Mouse (Mus musculus): ENCODE data around the gene Tspyl4. TPM values are rescaled to one million over a fixed set of nuclear protein-coding genes. Genes with fewer than 3 reads are reported as not detected.
A peak's percentile ranks its signal among the peaks of the same experiment; 100 is the strongest.

Tspyl4 gene
- polyA plus RNA-seq, 1 experiment: 1.6 TPM

DNA sequence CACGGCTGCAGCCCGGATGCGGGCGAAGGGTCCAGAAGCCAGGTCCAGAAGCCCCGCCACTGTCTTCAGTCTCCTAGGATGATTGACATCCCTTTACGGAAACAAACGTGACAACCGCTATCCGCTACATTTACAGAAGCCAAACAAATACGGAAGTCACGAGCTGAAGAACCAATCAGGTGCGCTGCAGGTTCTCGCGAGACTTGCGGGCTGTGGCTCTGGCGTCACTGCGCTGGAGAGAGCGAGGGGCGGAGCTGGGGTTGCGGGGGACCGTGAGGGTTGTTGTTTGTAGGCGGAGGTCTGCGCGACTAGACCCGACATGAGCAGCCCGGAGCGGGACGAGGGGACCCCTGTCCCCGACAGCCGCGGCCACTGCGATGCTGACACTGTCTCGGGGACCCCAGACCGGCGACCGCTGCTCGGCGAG lies 15.3 kb upstream of the Tspyl4 start, which contains the start of gene Tspyl1:
Gene Tspyl1 (plus strand): TSS at position 229 of the 427 bp plus-strand sequence.
- peaks cover 27% of the 10 kb centered on the region for H3K36me3 ChIP-seq (replicated peaks; ENCODE audit: low read length)
- no peaks in the 10 kb centered on the region for H3K9me3 ChIP-seq
- H3K27me3 ChIP-seq (replicated peaks): no peaks in the 10 kb centered on the region
- H3K4me3 ChIP-seq (replicated peaks): peak within 1 kb of the TSS; percentile 99
- H3K4me1 ChIP-seq: peaks cover 19% of the 10 kb centered on the region
- TF ChIP-seq GATA1 (IDR thresholded peaks at IDR 0.05; ENCODE audit: borderline replicate concordance, low read length) (no peak), FLI1 (IDR thresholded peaks at IDR 0.05; ENCODE audit: low read length) (no peak)

GRCm38 (mm10) chr10:34282420-34283238 lies 14.6 kb upstream of the Tspyl4 start:
- Histone ChIP-seq H3K36me3 (replicated peaks; ENCODE audit: low read length) (peaks cover 34% of the 10 kb centered on the region), H3K4me1 (peaks cover 25% of the 10 kb centered on the region), H3K27me3 (replicated peaks) (no peaks in the 10 kb centered on the region), H3K9me3 (no peaks in the 10 kb centered on the region), H3K4me3 (replicated peaks) (peak overlapping the region; percentile 99)
- TF ChIP-seq GATA1 (IDR thresholded peaks at IDR 0.05; ENCODE audit: borderline replicate concordance, low read length) (no peak), FLI1 (IDR thresholded peaks at IDR 0.05; ENCODE audit: low read length) (no peak)

DNA sequence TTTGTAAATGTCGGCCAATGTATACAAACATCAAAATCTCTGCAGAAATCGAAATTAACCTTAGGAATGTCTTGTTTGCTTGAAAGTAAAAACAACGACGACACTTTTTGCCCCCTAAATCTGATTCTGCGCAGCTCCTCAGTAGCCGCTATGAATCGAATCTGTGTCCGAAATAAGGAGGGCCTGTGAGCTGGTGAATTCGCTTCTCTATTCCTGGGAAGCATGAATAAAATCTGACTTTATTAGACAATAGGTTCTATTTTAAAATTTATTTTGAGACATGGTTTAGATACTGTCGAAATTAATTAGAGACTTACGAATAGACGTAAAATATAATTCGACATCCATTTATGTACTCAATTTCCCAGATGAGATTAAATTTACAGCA lies 337 bp upstream of the Tspyl4 start:
- TF ChIP-seq FLI1 (IDR thresholded peaks at IDR 0.05; ENCODE audit: low read length): no peak
- no peak for TF ChIP-seq GATA1 (IDR thresholded peaks at IDR 0.05; ENCODE audit: borderline replicate concordance, low read length)
- H3K36me3 ChIP-seq (replicated peaks; ENCODE audit: low read length): peaks cover 41% of the 10 kb centered on the region
- peak overlapping the region; percentile 94 for H3K4me3 ChIP-seq (replicated peaks)
- H3K27me3 ChIP-seq (replicated peaks): no peaks in the 10 kb centered on the region
- peaks cover 36% of the 10 kb centered on the region for H3K4me1 ChIP-seq
- H3K9me3 ChIP-seq: no peaks in the 10 kb centered on the region

- peak overlapping the region; percentile 94 for H3K4me3 ChIP-seq (replicated peaks)
- no peak for TF ChIP-seq GATA1 (IDR thresholded peaks at IDR 0.05; ENCODE audit: borderline replicate concordance, low read length)
- H3K27me3 ChIP-seq (replicated peaks): no peaks in the 10 kb centered on the region
- no peaks in the 10 kb centered on the region for H3K9me3 ChIP-seq
- peaks cover 45% of the 10 kb centered on the region for H3K36me3 ChIP-seq (replicated peaks; ENCODE audit: low read length)
- peaks cover 36% of the 10 kb centered on the region for H3K4me1 ChIP-seq
Measured at GRCm38 (mm10) chr10:34297980-34298753, 925 bp downstream of the Tspyl4 start.

- Histone ChIP-seq H3K36me3 (replicated peaks; ENCODE audit: low read length) (peaks cover 47% of the 10 kb centered on the region), H3K9me3 (no peaks in the 10 kb centered on the region), H3K27me3 (replicated peaks) (no peaks in the 10 kb centered on the region), H3K4me3 (replicated peaks) (no peak overlapping the region), H3K4me1 (peaks cover 36% of the 10 kb centered on the region)
- no peak for TF ChIP-seq GATA1 (IDR thresholded peaks at IDR 0.05; ENCODE audit: borderline replicate concordance, low read length)
- TF ChIP-seq FLI1 (IDR thresholded peaks at IDR 0.05; ENCODE audit: low read length): no peak
Measured at GRCm38 (mm10) chr10:34300368-34300767, 3.1 kb downstream of the Tspyl4 start.

- no peaks in the 10 kb centered on the region for H3K9me3 ChIP-seq
- H3K27me3 ChIP-seq (replicated peaks): no peaks in the 10 kb centered on the region
- peaks cover 7% of the 10 kb centered on the region; the same call in 1 of the 2 replicates for H3K4me1 ChIP-seq
- peaks cover 52% of the 10 kb centered on the region for H3K36me3 ChIP-seq (replicated peaks; ENCODE audit: low read length)
- no peak overlapping the region for H3K4me3 ChIP-seq (replicated peaks)
- no peak for TF ChIP-seq GATA1 (IDR thresholded peaks at IDR 0.05; ENCODE audit: borderline replicate concordance, low read length)
- no peak for TF ChIP-seq FLI1 (IDR thresholded peaks at IDR 0.05; ENCODE audit: low read length)
Measured at GRCm38 (mm10) chr10:34307070-34307469, 9.8 kb downstream of the Tspyl4 start.

GRCm38 (mm10) chr10:34309915-34310685 lies 12.9 kb downstream of the Tspyl4 start:
- H3K4me3 ChIP-seq (replicated peaks): no peak overlapping the region
- no peaks in the 10 kb centered on the region for H3K27me3 ChIP-seq (replicated peaks)
- TF ChIP-seq GATA1 (IDR thresholded peaks at IDR 0.05; ENCODE audit: borderline replicate concordance, low read length) (no peak), FLI1 (IDR thresholded peaks at IDR 0.05; ENCODE audit: low read length) (no peak)
- peaks cover 7% of the 10 kb centered on the region; the same call in 1 of the 2 replicates for H3K4me1 ChIP-seq
- no peaks in the 10 kb centered on the region for H3K9me3 ChIP-seq
- peaks cover 67% of the 10 kb centered on the region for H3K36me3 ChIP-seq (replicated peaks; ENCODE audit: low read length)

GRCm38 (mm10) chr10:34312536-34312935 lies 15.3 kb downstream of the Tspyl4 start:
- no peaks in the 10 kb centered on the region for H3K27me3 ChIP-seq (replicated peaks)
- H3K4me1 ChIP-seq: peaks cover 19% of the 10 kb centered on the region
- peaks cover 77% of the 10 kb centered on the region for H3K36me3 ChIP-seq (replicated peaks; ENCODE audit: low read length)
- H3K4me3 ChIP-seq (replicated peaks): no peak overlapping the region
- no peaks in the 10 kb centered on the region for H3K9me3 ChIP-seq
- TF ChIP-seq GATA1 (IDR thresholded peaks at IDR 0.05; ENCODE audit: borderline replicate concordance, low read length): no peak
- TF ChIP-seq FLI1 (IDR thresholded peaks at IDR 0.05; ENCODE audit: low read length): no peak

GRCm38 (mm10) chr10:34316571-34317216 lies 19.5 kb downstream of the Tspyl4 start:
- Histone ChIP-seq H3K9me3 (no peaks in the 10 kb centered on the region), H3K27me3 (replicated peaks) (no peaks in the 10 kb centered on the region), H3K4me1 (peaks cover 21% of the 10 kb centered on the region), H3K36me3 (replicated peaks; ENCODE audit: low read length) (peaks cover 68% of the 10 kb centered on the region), H3K4me3 (replicated peaks) (no peak overlapping the region)
- no peak for TF ChIP-seq FLI1 (IDR thresholded peaks at IDR 0.05; ENCODE audit: low read length)
- TF ChIP-seq GATA1 (IDR thresholded peaks at IDR 0.05; ENCODE audit: borderline replicate concordance, low read length): no peak

Measured in megakaryocyte, embryonic 14.5 days (primary cell).